Mouse (Mus musculus): ENCODE results near the gene Crygd. TPM values are rescaled to one million over a fixed set of nuclear protein-coding genes. Genes with fewer than 3 reads are reported as not detected.

Crygd gene
- polyA plus RNA-seq, 1 experiment: not detected

DNA sequence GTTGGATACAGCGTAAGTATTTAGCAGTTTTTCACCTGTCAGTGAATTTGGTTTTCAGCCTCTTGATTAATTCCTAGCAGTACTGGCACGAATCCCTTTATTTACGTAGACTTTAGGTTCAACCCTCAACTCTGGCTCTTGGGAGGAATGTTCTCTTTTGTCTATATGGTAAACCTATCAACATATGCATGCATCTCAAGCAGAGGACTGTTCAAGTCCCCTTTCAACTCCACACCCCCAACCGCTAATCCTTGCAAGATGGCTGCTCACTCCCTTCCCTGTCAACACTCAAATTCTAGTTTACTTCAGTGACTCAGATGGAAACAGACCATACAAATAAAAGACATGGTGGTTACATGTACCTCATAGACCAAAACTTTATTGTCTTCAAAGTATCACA is 50.5 kb downstream of the Crygd start:
- no peaks in the 10 kb centered on the region for H3K4me1 ChIP-seq
- no peak for TF ChIP-seq GATA1 (IDR thresholded peaks at IDR 0.05; ENCODE audit: borderline replicate concordance, low read length)
- no peaks in the 10 kb centered on the region for H3K9me3 ChIP-seq
- H3K36me3 ChIP-seq (replicated peaks; ENCODE audit: low read length): no peaks in the 10 kb centered on the region
- H3K4me3 ChIP-seq (replicated peaks): no peak overlapping the region
- H3K27me3 ChIP-seq (replicated peaks): peaks cover 5% of the 10 kb centered on the region

Other genes with a start within 250 kb of the Crygd start
- gene Plekhm3, start 106.6 kb downstream of the Crygd start, polyA plus RNA-seq (2012; ENCODE audit: insufficient read depth, low replicate concordance): 0.89 TPM in 1 of 2 replicates, not detected in the other
- gene Akr1cl, start 30.7 kb downstream of the Crygd start, polyA plus RNA-seq (2012; ENCODE audit: insufficient read depth, low replicate concordance): not detected in 2 replicates
- gene Cryge, start 12.3 kb downstream of the Crygd start, polyA plus RNA-seq (2012; ENCODE audit: insufficient read depth, low replicate concordance): not detected in 2 replicates
- gene Crygc, start 10.2 kb upstream of the Crygd start, polyA plus RNA-seq (2012; ENCODE audit: insufficient read depth, low replicate concordance): not detected in 2 replicates
- gene Crygb, start 18.8 kb upstream of the Crygd start, polyA plus RNA-seq (2012; ENCODE audit: insufficient read depth, low replicate concordance): not detected in 2 replicates
- gene Cryga, start 39.9 kb upstream of the Crygd start, polyA plus RNA-seq (2012; ENCODE audit: insufficient read depth, low replicate concordance): not detected in 2 replicates
- gene Gm28845, start 56.1 kb upstream of the Crygd start, polyA plus RNA-seq (2012; ENCODE audit: insufficient read depth, low replicate concordance): not detected in 2 replicates
- not detected in 2 replicates for gene D630023F18Rik, start 59.8 kb upstream of the Crygd start, polyA plus RNA-seq (2012; ENCODE audit: insufficient read depth, low replicate concordance)
- 3.3 TPM in 1 of 2 replicates, not detected in the other for gene Idh1, start 123.0 kb upstream of the Crygd start, polyA plus RNA-seq (2012; ENCODE audit: insufficient read depth, low replicate concordance)
- 1.6 and 2.6 TPM in 2 replicates for gene Pikfyve, start 123.2 kb upstream of the Crygd start, polyA plus RNA-seq (2012; ENCODE audit: insufficient read depth, low replicate concordance)
- not detected in 2 replicates for gene Pth2r, start 218.6 kb upstream of the Crygd start, polyA plus RNA-seq (2012; ENCODE audit: insufficient read depth, low replicate concordance)

All from megakaryocyte, embryonic 14.5 days (primary cell).